Mouse (Mus musculus) ES-E14 (cell line): ENCODE measurements around the gene Adamts14.

Experiments used
- HCFC1 ChIP-seq: IDR thresholded peaks from 2 replicates; pipeline ENCODE4 v1.6.1; 2012; ENCODE audit warnings: low read length, inconsistent platforms, borderline replicate concordance; ENCODE audit not compliant: insufficient read depth
- ZC3H11A ChIP-seq: IDR thresholded peaks from 2 replicates; pipeline ENCODE4 v1.6.1; 2012; ENCODE audit warnings: low read depth, mild to moderate bottlenecking, inconsistent platforms, low read length, borderline replicate concordance
- ZNF384 ChIP-seq: IDR thresholded peaks from 2 replicates; pipeline ENCODE4 v1.6.1; 2012; ENCODE audit warnings: low read depth, low read length, inconsistent platforms

- TF ChIP-seq ZC3H11A (no peak), ZNF384 (no peak), HCFC1 (no peak)
These were observed 122.6 kb downstream of the Adamts14 start for GRCm38 (mm10) chr10:61150616-61151015.
